Mouse (Mus musculus) heart, embryonic 12.5 days (tissue): ENCODE data around the gene Sema3a. TPM values are rescaled to one million over a fixed set of nuclear protein-coding genes. Genes with fewer than 3 reads are reported as not detected.
A peak's percentile ranks its signal among the peaks of the same experiment; 100 is the strongest.

Experiments used
- ATAC-seq: fragments of 200-750 bp; cut with Nextera tagmentation; 2 replicates; pipeline ENCODE4 v1.8.0; 2017; ENCODE audit warnings: moderate TSS enrichment, moderate library complexity; ENCODE audit not compliant: insufficient number of reproducible peaks, low FRiP score
- H3K27ac ChIP-seq: fragments of 300-500 bp; sonication (generic); 2 replicates; pipeline ENCODE4 v1.5.1; 2016; ENCODE audit warnings: mild to moderate bottlenecking, moderate library complexity; ENCODE audit not compliant: poor library complexity, severe bottlenecking
- H3K27me3 ChIP-seq: fragments of 300-500 bp; sonication (generic); replicated peaks from 2 replicates; pipeline ENCODE4 v1.6.1; 2016; ENCODE audit warnings: mild to moderate bottlenecking, moderate library complexity
- H3K36me3 ChIP-seq: fragments of 300-500 bp; sonication (generic); 2 replicates; pipeline ENCODE4 v1.6.1; 2016; ENCODE audit warnings: mild to moderate bottlenecking, moderate library complexity
- H3K4me1 ChIP-seq: fragments of 300-500 bp; sonication (generic); replicated peaks from 2 replicates; pipeline ENCODE4 v1.6.1; 2016; ENCODE audit warnings: mild to moderate bottlenecking
- H3K4me2 ChIP-seq: fragments of 300-500 bp; sonication (generic); 2 replicates; pipeline ENCODE4 v1.6.1; 2016; ENCODE audit warnings: mild to moderate bottlenecking, moderate library complexity
- H3K4me3 ChIP-seq: fragments of 300-500 bp; sonication (generic); 2 replicates; pipeline ENCODE4 v1.5.1; 2016; ENCODE audit warnings: mild to moderate bottlenecking
- H3K9ac ChIP-seq: fragments of 300-500 bp; sonication (generic); 2 replicates; pipeline ENCODE4 v1.6.1; 2016; ENCODE audit warnings: mild to moderate bottlenecking, moderate library complexity
- H3K9me3 ChIP-seq: fragments of 300-500 bp; sonication (generic); replicated peaks from 2 replicates; pipeline ENCODE4 v1.6.1; 2016; ENCODE audit warnings: mild to moderate bottlenecking, moderate library complexity
- WGBS: fragments of 180-500 bp; shearing (Covaris S2); methylation state at CpG from one replicate; pipeline ENCODE4 v1.1.7; 2016; 5-methylcytosine and 5-hydroxymethylcytosine counted together
- polyA plus RNA-seq: library from polyadenylated mRNA; unstranded; fragments of >200 nt; fragmentation: Nextera tagmentation; extraction: Ambion mirVana; gene quantifications from 2 replicates; pipeline ENCODE4 v1.2.1, GENCODE M21; 2016

Gene Sema3a
- polyA plus RNA-seq, 1 experiment from 2014 or later = 21.9 TPM

GRCm38 (mm10) chr5:13421276-13421925 is 296.2 kb downstream of the Sema3a start:
- Histone ChIP-seq H3K9ac (no peak overlapping the region), H3K4me2 (no peak overlapping the region), H3K27me3 (no peaks in the 10 kb centered on the region), H3K27ac (no peak overlapping the region), H3K4me3 (no peak overlapping the region), H3K9me3 (no peaks in the 10 kb centered on the region), H3K36me3 (0 out of 2 replicates have a peak, but pooled peaks cover 3% of the 10 kb centered on the region), H3K4me1 (no peaks in the 10 kb centered on the region)
- ATAC-seq = no peak
- WGBS = 74% methylated on average over 5 of the region's 5 CpGs

GRCm38 (mm10) chr5:13428702-13429101 is 303.5 kb downstream of the Sema3a start:
- H3K9me3 ChIP-seq = no peaks in the 10 kb centered on the region
- WGBS = 40% methylated on average over 1 of the region's 1 CpGs

GRCm38 (mm10) chr5:13431827-13432226 is 306.6 kb downstream of the Sema3a start:
- no peaks in the 10 kb centered on the region for H3K4me1 ChIP-seq
- H3K4me3 ChIP-seq = no peak overlapping the region
- no peak for ATAC-seq
- H3K9ac ChIP-seq = no peak overlapping the region
- H3K4me2 ChIP-seq = no peak overlapping the region
- H3K27ac ChIP-seq = no peak overlapping the region
- no peaks in the 10 kb centered on the region for H3K27me3 ChIP-seq
- H3K9me3 ChIP-seq = no peaks in the 10 kb centered on the region
- 0 out of 2 replicates have a peak, but pooled peaks cover under 1% of the 10 kb centered on the region for H3K36me3 ChIP-seq
- WGBS = 75% methylated on average over 2 of the region's 2 CpGs

More at GRCm38 (mm10) chr5:13428702-13429101, 303.5 kb downstream of the Sema3a start:
- Histone ChIP-seq H3K4me2 (no peak overlapping the region), H3K36me3 (0 out of 2 replicates have a peak, but pooled peaks cover 6% of the 10 kb centered on the region), H3K9ac (no peak overlapping the region), H3K27me3 (no peaks in the 10 kb centered on the region), H3K4me1 (no peaks in the 10 kb centered on the region), H3K27ac (no peak overlapping the region), H3K4me3 (no peak overlapping the region)
- ATAC-seq = no peak

DNA sequence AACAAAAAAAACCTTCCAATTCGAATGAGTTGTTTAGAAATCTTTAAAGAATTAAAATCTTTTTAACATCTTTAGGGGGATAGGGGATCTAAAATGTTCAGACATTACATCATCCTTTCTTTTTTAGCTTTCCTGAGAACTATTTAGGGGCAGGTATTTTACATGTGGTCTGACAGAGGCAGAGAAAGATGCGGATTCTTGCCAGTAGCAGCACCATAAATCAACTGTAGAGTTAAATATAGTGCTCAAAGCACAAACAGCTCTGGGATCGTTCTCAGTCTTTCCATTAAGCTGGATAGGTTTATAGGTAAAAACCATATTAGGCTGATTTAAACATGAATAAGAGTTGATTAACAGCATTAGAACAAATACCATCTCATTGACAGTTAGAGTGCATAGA is 307.4 kb downstream of the Sema3a start:
- 56% methylated on average over 3 of the region's 3 CpGs for WGBS

DNA sequence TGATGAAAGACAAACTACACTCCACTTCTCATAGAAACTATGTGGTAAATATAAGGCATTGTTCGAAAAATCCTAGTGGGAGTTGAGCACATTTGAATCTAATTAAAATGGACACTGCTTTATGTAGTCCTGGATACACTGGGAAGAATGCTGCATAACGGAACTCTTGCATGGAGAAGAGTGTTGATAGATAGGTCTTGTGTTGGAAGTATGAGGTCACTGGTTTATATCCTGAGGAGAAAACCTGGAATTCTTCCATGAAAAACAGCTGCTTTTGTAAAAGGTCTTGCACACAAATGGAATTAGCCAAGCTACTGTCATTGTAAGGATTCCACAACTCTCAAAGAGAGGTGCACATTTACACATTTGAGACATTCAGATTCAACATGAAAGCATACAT is 308.1 kb downstream of the Sema3a start:
- H3K4me2 ChIP-seq = no peak overlapping the region
- peak; percentile 63 for ATAC-seq
- WGBS = 60% methylated on average over 2 of the region's 2 CpGs

More for the DNA sequence above, 307.4 kb downstream of the Sema3a start:
- H3K4me2 ChIP-seq = no peak overlapping the region
- no peak for ATAC-seq
- H3K36me3 ChIP-seq = no peaks in the 10 kb centered on the region
- H3K27ac ChIP-seq = no peak overlapping the region
- H3K27me3 ChIP-seq = no peaks in the 10 kb centered on the region
- H3K9ac ChIP-seq = no peak overlapping the region
- H3K4me3 ChIP-seq = no peak overlapping the region
- H3K9me3 ChIP-seq = no peaks in the 10 kb centered on the region
- no peaks in the 10 kb centered on the region for H3K4me1 ChIP-seq

GRCm38 (mm10) chr5:13441112-13441511 is 315.9 kb downstream of the Sema3a start:
- Histone ChIP-seq H3K27ac (no peak overlapping the region), H3K4me2 (no peak overlapping the region), H3K27me3 (no peaks in the 10 kb centered on the region), H3K4me1 (no peaks in the 10 kb centered on the region), H3K4me3 (no peak overlapping the region), H3K9ac (no peak overlapping the region), H3K9me3 (no peaks in the 10 kb centered on the region), H3K36me3 (no peaks in the 10 kb centered on the region)
- no peak for ATAC-seq

More for the DNA sequence above, 308.1 kb downstream of the Sema3a start:
- H3K9me3 ChIP-seq = no peaks in the 10 kb centered on the region
- H3K36me3 ChIP-seq = no peaks in the 10 kb centered on the region
- no peak overlapping the region; the same call in 1 of the 2 replicates for H3K27ac ChIP-seq
- H3K4me3 ChIP-seq = no peak overlapping the region
- no peaks in the 10 kb centered on the region for H3K27me3 ChIP-seq
- no peak overlapping the region for H3K9ac ChIP-seq
- H3K4me1 ChIP-seq = no peaks in the 10 kb centered on the region

GRCm38 (mm10) chr5:13460182-13461001 is 335.2 kb downstream of the Sema3a start:
- 77% methylated on average over 1 of the region's 1 CpGs for WGBS
- no peaks in the 10 kb centered on the region for H3K9me3 ChIP-seq
- no peak overlapping the region for H3K27ac ChIP-seq
- H3K27me3 ChIP-seq = no peaks in the 10 kb centered on the region
- no peaks in the 10 kb centered on the region for H3K4me1 ChIP-seq
- H3K36me3 ChIP-seq = no peaks in the 10 kb centered on the region
- no peak overlapping the region for H3K9ac ChIP-seq
- ATAC-seq = no peak
- H3K4me2 ChIP-seq = no peak overlapping the region
- no peak overlapping the region for H3K4me3 ChIP-seq

DNA sequence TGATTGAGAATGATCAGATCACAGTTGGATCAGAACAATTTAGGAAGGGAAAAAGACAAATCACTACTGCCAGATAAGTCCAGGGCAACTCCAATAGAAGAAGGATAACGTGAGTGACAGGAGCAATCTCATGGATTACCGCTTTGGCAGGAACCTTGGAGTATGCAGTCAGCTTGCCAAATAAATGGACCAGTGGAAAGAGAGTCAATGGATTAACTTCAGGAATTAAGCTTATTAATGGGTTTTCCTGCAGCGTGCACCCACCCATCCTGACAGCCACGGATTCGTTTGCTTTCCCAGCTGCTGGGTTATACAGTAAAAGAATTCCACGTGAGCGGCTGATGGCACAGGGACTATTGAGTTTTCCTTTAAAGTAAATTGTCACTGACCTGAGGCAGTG is 343.6 kb downstream of the Sema3a start:
- Histone ChIP-seq H3K27me3 (no peaks in the 10 kb centered on the region), H3K4me2 (no peak overlapping the region), H3K9me3 (no peaks in the 10 kb centered on the region), H3K27ac (no peak overlapping the region), H3K4me3 (no peak overlapping the region), H3K4me1 (peaks cover 7% of the 10 kb centered on the region; the same call in 1 of the 2 replicates), H3K36me3 (no peaks in the 10 kb centered on the region), H3K9ac (no peak overlapping the region)
- 66% methylated on average over 7 of the region's 7 CpGs for WGBS
- ATAC-seq = no peak

DNA sequence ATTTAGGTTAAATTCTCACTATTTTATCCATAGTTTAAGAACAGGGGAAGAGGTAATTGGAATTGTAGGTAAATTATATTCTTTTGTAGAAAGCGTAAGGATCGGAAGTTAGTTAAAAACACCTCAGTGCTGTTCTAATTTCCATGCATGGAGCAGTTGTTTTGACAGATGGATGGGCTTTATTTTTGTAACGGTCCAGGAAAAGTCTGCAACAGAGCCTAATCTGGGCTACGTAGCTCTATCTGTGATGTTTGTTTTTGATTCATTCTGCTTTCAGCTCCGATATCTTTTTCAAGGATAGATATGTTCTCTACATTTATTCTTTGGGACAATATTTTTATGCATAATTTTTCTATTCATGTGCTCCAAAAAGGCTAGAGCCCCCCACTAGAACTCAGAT is 344.2 kb downstream of the Sema3a start:
- Histone ChIP-seq H3K4me2 (no peak overlapping the region), H3K9ac (no peak overlapping the region), H3K36me3 (no peaks in the 10 kb centered on the region), H3K4me1 (peaks cover 7% of the 10 kb centered on the region; the same call in 1 of the 2 replicates), H3K9me3 (no peaks in the 10 kb centered on the region), H3K27ac (no peak overlapping the region; the same call in 1 of the 2 replicates), H3K4me3 (no peak overlapping the region), H3K27me3 (no peaks in the 10 kb centered on the region)
- ATAC-seq = no peak
- WGBS = 60% methylated on average over 5 of the region's 5 CpGs

GRCm38 (mm10) chr5:13470057-13470905 is 345.1 kb downstream of the Sema3a start:
- H3K4me2 ChIP-seq = no peak overlapping the region
- peak overlapping the region; percentile 55 for H3K27ac ChIP-seq
- no peak overlapping the region for H3K4me3 ChIP-seq
- no peak overlapping the region for H3K9ac ChIP-seq
- H3K27me3 ChIP-seq = no peaks in the 10 kb centered on the region
- peaks cover 7% of the 10 kb centered on the region; the same call in 1 of the 2 replicates for H3K4me1 ChIP-seq
- ATAC-seq = 0 out of 2 replicates have a peak, but pooled peaks have one; percentile 42
- no peaks in the 10 kb centered on the region for H3K36me3 ChIP-seq
- WGBS = 49% methylated on average over 7 of the region's 7 CpGs
- H3K9me3 ChIP-seq = no peaks in the 10 kb centered on the region
